Mouse (Mus musculus) bone marrow macrophage, adult 2 months (primary cell): ENCODE results near the gene Itpr1.

ENCODE experiments used
- CTCF ChIP-seq: IDR thresholded peaks from 2 replicates; pipeline ENCODE4 v1.5.1; 2012; ENCODE audit warnings: low read depth, mild to moderate bottlenecking, low read length, moderate library complexity
- POLR2A ChIP-seq: IDR thresholded peaks from 2 replicates; pipeline ENCODE4 v1.6.1; 2012; ENCODE audit warnings: mild to moderate bottlenecking, low read depth, low read length, borderline replicate concordance

GRCm38 (mm10) chr6:108197117-108197516 lies 15.8 kb upstream of the Itpr1 start:
- TF ChIP-seq POLR2A (no peak), CTCF (no peak)
